Mouse (Mus musculus): ENCODE data around the gene Nkx6-1. TPM values are rescaled to one million over a fixed set of nuclear protein-coding genes. Genes with fewer than 3 reads are reported as not detected.

Gene Nkx6-1
- total RNA-seq, 4 experiments from 2014 or later: 0.11 to 0.33 (median 0.27) TPM; not detected in 1

GRCm38 (mm10) chr5:101659411-101659971 lies 5.3 kb downstream of the Nkx6-1 start:
- DNase-seq (ENCODE audit: low spot score in 2 of 2): no peak

GRCm38 (mm10) chr5:101658984-101659290 lies 5.9 kb downstream of the Nkx6-1 start:
- no peak for DNase-seq (ENCODE audit: low spot score in 2 of 2)

- DNase-seq (ENCODE audit: low spot score in 2 of 2): no peak
Measured at GRCm38 (mm10) chr5:101658188-101658983, 6.4 kb downstream of the Nkx6-1 start.

GRCm38 (mm10) chr5:101657698-101658097 lies 7.1 kb downstream of the Nkx6-1 start:
- DNase-seq (ENCODE audit: low spot score in 2 of 2): no peak

GRCm38 (mm10) chr5:101656107-101656506 lies 8.7 kb downstream of the Nkx6-1 start:
- no peak for DNase-seq (ENCODE audit: low spot score in 2 of 2)

GRCm38 (mm10) chr5:101655418-101655817 lies 9.4 kb downstream of the Nkx6-1 start:
- no peak for DNase-seq (ENCODE audit: low spot score in 2 of 2)

GRCm38 (mm10) chr5:101647726-101648686 lies 16.8 kb downstream of the Nkx6-1 start:
- no peak for DNase-seq (ENCODE audit: low spot score in 2 of 2)

- DNase-seq (ENCODE audit: low spot score in 2 of 2): no peak
Measured at GRCm38 (mm10) chr5:101646961-101647575, 17.7 kb downstream of the Nkx6-1 start.

- no peak for DNase-seq (ENCODE audit: low spot score in 2 of 2)
Measured at GRCm38 (mm10) chr5:101645071-101645470, 19.7 kb downstream of the Nkx6-1 start.

- no peak for DNase-seq (ENCODE audit: low spot score in 2 of 2)
Measured at GRCm38 (mm10) chr5:101638101-101638500, 26.7 kb downstream of the Nkx6-1 start.

Other genes with a start within 250 kb of the Nkx6-1 start
- 10 to 100 TPM; 83.0 to 89.9 (median 85.7) TPM for gene Cds1, start 100.1 kb upstream of the Nkx6-1 start, total RNA-seq (2022)